In genomic region chr19:4036327-4037045, GRCm38 (mm10) we compare ENCODE assay signal across 9 mouse cellular contexts. TPM values are rescaled to one million over a fixed set of nuclear protein-coding genes. Genes with fewer than 3 reads are reported as not detected.
A peak's percentile ranks its signal among the peaks of the same experiment; 100 is the strongest.
DNase-seq lines count a peak whose midpoint lies in the region; ATAC-seq lines count a peak whose summit lies in the region.
"Had no signal": no experiment of that assay in that cellular context is flagged by ENCODE, and none has a peak within 500 bp of the region (broad histone marks: within the 10 kb centered on the region; RNA-seq: fewer than 3 reads in every experiment).

No protein-coding gene starts in this region.

- peak; percentile 20 for DNase-seq in embryo, embryonic 11 days
- DNase-seq in embryo, embryonic 10.5 days (ENCODE audit: low spot score) = no peak
- peak; percentile 31 for DNase-seq in neural tube, embryonic 11.5 days (ENCODE audit: low spot score)
- DNase-seq in neural tube, embryonic 10.5 days (ENCODE audit: extremely low spot score, low spot score) = no peak
- no peak for DNase-seq in adrenal gland, adult 8-10 months
- no peak for DNase-seq in thymus, postnatal 36 days
- DNase-seq: kidney, postnatal 14 days had no signal

- H3K9ac ChIP-seq in neural tube, embryonic 11.5 days (ENCODE audit: low read length) = no peak overlapping the region
- peak overlapping the region; percentile 15; the same call in 1 of the 2 replicates for H3K9ac ChIP-seq in liver, embryonic 16.5 days (ENCODE audit: low read depth, low read length)

- no peak for ATAC-seq in neural tube, embryonic 11.5 days (ENCODE audit: insufficient read depth, low FRiP score, low TSS enrichment)
- peak; percentile 35 for ATAC-seq in liver, embryonic 16.5 days (ENCODE audit: low read depth)
- no peak for ATAC-seq in activated CD4-positive, CD25-positive, alpha-beta regulatory T cell, adult 4 months

- H3K27me3 ChIP-seq in neural tube, embryonic 11.5 days (ENCODE audit: control insufficient read depth, insufficient read depth, low read length) = no peaks in the 10 kb centered on the region
- no peaks in the 10 kb centered on the region for H3K27me3 ChIP-seq in liver, embryonic 16.5 days (ENCODE audit: control insufficient read depth, insufficient read depth, low read depth, low read length)

- no peaks in the 10 kb centered on the region for H3K4me1 ChIP-seq in neural tube, embryonic 11.5 days (ENCODE audit: control insufficient read depth, insufficient read depth, low read length)
- H3K4me1 ChIP-seq in liver, embryonic 16.5 days (ENCODE audit: control insufficient read depth, low read depth, low read length) = peaks cover 19% of the 10 kb centered on the region

- H3K27ac ChIP-seq in neural tube, embryonic 11.5 days (ENCODE audit: low read depth, low read length) = no peak overlapping the region
- peak overlapping the region; percentile 52 for H3K27ac ChIP-seq in liver, embryonic 16.5 days (ENCODE audit: low read length)

- no peak overlapping the region for H3K4me3 ChIP-seq in neural tube, embryonic 11.5 days (ENCODE audit: low read depth, low read length)
- peak overlapping the region; percentile 39 for H3K4me3 ChIP-seq in liver, embryonic 16.5 days (ENCODE audit: low read depth, low read length)

- 78% methylated on average over 12 of the region's 12 CpGs for WGBS in neural tube, embryonic 11.5 days
- WGBS in liver, embryonic 16.5 days (ENCODE audit: insufficient replicate concordance) = 48% methylated on average over 12 of the region's 12 CpGs

- no peaks in the 10 kb centered on the region for H3K36me3 ChIP-seq in neural tube, embryonic 11.5 days (ENCODE audit: control insufficient read depth, insufficient read depth, low read length)
- no peaks in the 10 kb centered on the region; the same call in 1 of the 2 replicates for H3K36me3 ChIP-seq in liver, embryonic 16.5 days (ENCODE audit: control insufficient read depth, insufficient read depth)

- no peaks in the 10 kb centered on the region for H3K9me3 ChIP-seq in neural tube, embryonic 11.5 days (ENCODE audit: control insufficient read depth, low read length)
- H3K9me3 ChIP-seq in liver, embryonic 16.5 days (replicated peaks; ENCODE audit: control insufficient read depth, low read length) = no peaks in the 10 kb centered on the region

- H3K4me2 ChIP-seq in neural tube, embryonic 11.5 days (ENCODE audit: low read depth) = no peak overlapping the region
- H3K4me2 ChIP-seq in liver, embryonic 16.5 days (ENCODE audit: low read depth, low read length) = peak overlapping the region; percentile 53

RNA-seq across cellular contexts. Expression of gene Gstp1, which starts 1.3 kb away (rescaled TPM):
- polyA plus RNA-seq in neural tube, embryonic 11.5 days (2014; fragmentation: Nextera tagmentation; extraction: Ambion mirVana) = 361 TPM in 2 replicates
- polyA plus RNA-seq in liver, embryonic 16.5 days (2015; fragmentation: Nextera tagmentation; extraction: Ambion mirVana) = 796 and 823 TPM in 2 replicates
- polyA plus RNA-seq in activated CD4-positive, CD25-positive, alpha-beta regulatory T cell, adult 4 months (2017; shearing (Covaris generic)) = 100 to 1,000 TPM; 481 to 485 TPM
- 100 to 1,000 TPM; 366 to 409 (median 394) TPM for total RNA-seq in adrenal gland, adult 8-10 months (2022)

RNA-seq across cellular contexts. Expression of gene Gstp2, which starts 9.3 kb away (rescaled TPM):
- polyA plus RNA-seq in neural tube, embryonic 11.5 days (2014; fragmentation: Nextera tagmentation; extraction: Ambion mirVana) = 0.68 and 1.2 TPM in 2 replicates
- 6.1 and 17.4 TPM in 2 replicates for polyA plus RNA-seq in liver, embryonic 16.5 days (2015; fragmentation: Nextera tagmentation; extraction: Ambion mirVana)
- polyA plus RNA-seq in activated CD4-positive, CD25-positive, alpha-beta regulatory T cell, adult 4 months (2017; shearing (Covaris generic)) = 10 to 100 TPM; 11.1 to 23.5 TPM
- 10 to 100 TPM; 45.4 to 79.1 (median 67.8) TPM for total RNA-seq in adrenal gland, adult 8-10 months (2022)

RNA-seq across cellular contexts. Expression of gene Gstp3, which starts 22.9 kb away (rescaled TPM):
- not detected in 2 replicates for polyA plus RNA-seq in neural tube, embryonic 11.5 days (2014; fragmentation: Nextera tagmentation; extraction: Ambion mirVana)
- polyA plus RNA-seq in liver, embryonic 16.5 days (2015; fragmentation: Nextera tagmentation; extraction: Ambion mirVana) = 95.4 and 105 TPM in 2 replicates
- 100 to 1,000 TPM; 202 to 218 TPM for polyA plus RNA-seq in activated CD4-positive, CD25-positive, alpha-beta regulatory T cell, adult 4 months (2017; shearing (Covaris generic))
- total RNA-seq in adrenal gland, adult 8-10 months (2022) = 1 to 10 TPM in 1 of 4 experiments, under 1 TPM in 3; 0.56 to 1.1 (median 0.77) TPM

RNA-seq across cellular contexts. Expression of gene Ndufv1, which starts 23.9 kb away (rescaled TPM):
- polyA plus RNA-seq in neural tube, embryonic 11.5 days (2014; fragmentation: Nextera tagmentation; extraction: Ambion mirVana) = 207 and 208 TPM in 2 replicates
- polyA plus RNA-seq in liver, embryonic 16.5 days (2015; fragmentation: Nextera tagmentation; extraction: Ambion mirVana) = 144 and 145 TPM in 2 replicates
- 100 to 1,000 TPM; 129 to 134 TPM for polyA plus RNA-seq in activated CD4-positive, CD25-positive, alpha-beta regulatory T cell, adult 4 months (2017; shearing (Covaris generic))
- 100 to 1,000 TPM; 235 to 340 (median 280) TPM for total RNA-seq in adrenal gland, adult 8-10 months (2022)

RNA-seq across cellular contexts. Expression of gene Doc2g, which starts 33.4 kb away (rescaled TPM):
- polyA plus RNA-seq in neural tube, embryonic 11.5 days (2014; fragmentation: Nextera tagmentation; extraction: Ambion mirVana) = 2.7 and 2.8 TPM in 2 replicates
- polyA plus RNA-seq in liver, embryonic 16.5 days (2015; fragmentation: Nextera tagmentation; extraction: Ambion mirVana) = 0.42 and 0.75 TPM in 2 replicates
- 1 to 10 TPM in 1 of 2 experiments, under 1 TPM in 1; 0.45 to 1.5 TPM for polyA plus RNA-seq in activated CD4-positive, CD25-positive, alpha-beta regulatory T cell, adult 4 months (2017; shearing (Covaris generic))
- total RNA-seq in adrenal gland, adult 8-10 months (2022) = 1 to 10 TPM; 1.5 to 2.5 (median 1.7) TPM

Comparison
In these comparisons a context has a peak if more than half of its experiments do, and no peak if none do; other contexts are left out.
1. DNase-seq: peak in embryo, embryonic 11 days (single experiment) and neural tube, embryonic 11.5 days (single experiment); none in embryo, embryonic 10.5 days (single experiment), neural tube, embryonic 10.5 days (single experiment), adrenal gland, adult 8-10 months (single experiment) and thymus, postnatal 36 days (0 of 2).
2. RNA of gene Gstp3, which starts 22.9 kb away (polyA plus RNA-seq): 202 to 218 TPM in activated CD4-positive, CD25-positive, alpha-beta regulatory T cell, adult 4 months and 95.4 to 105 TPM in liver, embryonic 16.5 days; not detected in neural tube, embryonic 11.5 days; every median in the first group is over 10 times any median in the second.